Mouse (Mus musculus): ENCODE measurements around the gene Rnf138rt1. TPM values are rescaled to one million over a fixed set of nuclear protein-coding genes. Genes with fewer than 3 reads are reported as not detected.

The Rnf138rt1 gene
- total and polyA plus RNA-seq, 2 experiments from 2014 or later = 6.1 to 6.9 TPM

GRCm38 (mm10) chrX:163734145-163734544 is 27.0 kb downstream of the Rnf138rt1 start:
- no peak overlapping the region for H3K27ac ChIP-seq (ENCODE audit: low read depth, low read length)
- DNase-seq (no peak), ATAC-seq (no peak)
- H3K4me1 ChIP-seq (ENCODE audit: insufficient read depth) = no peaks in the 10 kb centered on the region
- H3K4me2 ChIP-seq (ENCODE audit: low read depth) = no peak overlapping the region
- no peaks in the 10 kb centered on the region for H3K36me3 ChIP-seq (ENCODE audit: insufficient read depth)
- no peak for TF ChIP-seq CTCF (IDR thresholded peaks at IDR 0.05; ENCODE audit: low read depth)
- H3K9ac ChIP-seq = no peak overlapping the region
- no peaks in the 10 kb centered on the region for H3K27me3 ChIP-seq (ENCODE audit: insufficient read depth, low read length)
- no peaks in the 10 kb centered on the region for H3K9me3 ChIP-seq (ENCODE audit: low read length)
- H3K4me3 ChIP-seq (ENCODE audit: low read depth, low read length) = no peak overlapping the region
- WGBS = 97% methylated on average over 1 of the region's 1 CpGs

- ATAC-seq (peak; percentile 27; the same call in 1 of the 2 replicates), DNase-seq (peak; percentile 6)
- no peak overlapping the region for H3K4me3 ChIP-seq (ENCODE audit: low read depth, low read length)
- no peaks in the 10 kb centered on the region for H3K36me3 ChIP-seq (ENCODE audit: insufficient read depth)
- H3K9ac ChIP-seq = no peak overlapping the region
- TF ChIP-seq CTCF (IDR thresholded peaks at IDR 0.05; ENCODE audit: low read depth) = no peak
- H3K9me3 ChIP-seq (ENCODE audit: low read length) = no peaks in the 10 kb centered on the region
- H3K27ac ChIP-seq (ENCODE audit: low read depth, low read length) = peak overlapping the region; percentile 57
- no peaks in the 10 kb centered on the region for H3K27me3 ChIP-seq (ENCODE audit: insufficient read depth, low read length)
- H3K4me2 ChIP-seq (ENCODE audit: low read depth) = no peak overlapping the region; the same call in 1 of the 2 replicates
- no peaks in the 10 kb centered on the region for H3K4me1 ChIP-seq (ENCODE audit: insufficient read depth)
Measured at GRCm38 (mm10) chrX:163723630-163724029, 37.5 kb downstream of the Rnf138rt1 start.

- H3K9me3 ChIP-seq (ENCODE audit: low read length) = no peaks in the 10 kb centered on the region
- 37% methylated on average over 12 of the region's 12 CpGs for WGBS
- no peaks in the 10 kb centered on the region for H3K36me3 ChIP-seq (ENCODE audit: insufficient read depth)
- no peaks in the 10 kb centered on the region for H3K27me3 ChIP-seq (ENCODE audit: insufficient read depth, low read length)
- peak; percentile 22 for DNase-seq
- H3K9ac ChIP-seq = no peak overlapping the region
- ATAC-seq = peak; percentile 89
- no peak for TF ChIP-seq CTCF (IDR thresholded peaks at IDR 0.05; ENCODE audit: low read depth)
- no peaks in the 10 kb centered on the region for H3K4me1 ChIP-seq (ENCODE audit: insufficient read depth)
- H3K4me2 ChIP-seq (ENCODE audit: low read depth) = peak overlapping the region; percentile 6; the same call in 1 of the 2 replicates
- peak overlapping the region; percentile 57 for H3K27ac ChIP-seq (ENCODE audit: low read depth, low read length)
- H3K4me3 ChIP-seq (ENCODE audit: low read depth, low read length) = no peak overlapping the region
Measured at GRCm38 (mm10) chrX:163722785-163723577, 38.1 kb downstream of the Rnf138rt1 start.

- H3K27me3 ChIP-seq (ENCODE audit: insufficient read depth, low read length) = no peaks in the 10 kb centered on the region
- no peak overlapping the region for H3K4me3 ChIP-seq (ENCODE audit: low read depth, low read length)
- H3K4me2 ChIP-seq (ENCODE audit: low read depth) = no peak overlapping the region
- H3K36me3 ChIP-seq (ENCODE audit: insufficient read depth) = no peaks in the 10 kb centered on the region
- no peak overlapping the region for H3K9ac ChIP-seq
- TF ChIP-seq CTCF (IDR thresholded peaks at IDR 0.05; ENCODE audit: low read depth) = no peak
- H3K9me3 ChIP-seq (ENCODE audit: low read length) = no peaks in the 10 kb centered on the region
- no peak for ATAC-seq
- H3K27ac ChIP-seq (ENCODE audit: low read depth, low read length) = no peak overlapping the region
- 71% methylated on average over 2 of the region's 2 CpGs for WGBS
- H3K4me1 ChIP-seq (ENCODE audit: insufficient read depth) = no peaks in the 10 kb centered on the region
- no peak for DNase-seq
Measured at GRCm38 (mm10) chrX:163720597-163720996, 40.5 kb downstream of the Rnf138rt1 start.

Other genes with a start within 250 kb of the Rnf138rt1 start
- 1.2 and 1.6 TPM in 2 replicates for gene Grpr, start 211.7 kb downstream of the Rnf138rt1 start, total RNA-seq (2014; rRNA removed)
- 0.43 and 1.7 TPM in 2 replicates for gene Grpr, start 211.7 kb downstream of the Rnf138rt1 start, polyA plus RNA-seq (2015; fragmentation: Nextera tagmentation; extraction: Ambion mirVana)
- gene Ap1s2, start 147.7 kb upstream of the Rnf138rt1 start, total RNA-seq (2014; rRNA removed) = 96.6 and 123 TPM in 2 replicates
- gene Ap1s2, start 147.7 kb upstream of the Rnf138rt1 start, polyA plus RNA-seq (2015; fragmentation: Nextera tagmentation; extraction: Ambion mirVana) = 111 and 135 TPM in 2 replicates
- gene Zrsr2, start 197.3 kb upstream of the Rnf138rt1 start, total RNA-seq (2014; rRNA removed) = 18.5 and 24.4 TPM in 2 replicates
- gene Zrsr2, start 197.3 kb upstream of the Rnf138rt1 start, polyA plus RNA-seq (2015; fragmentation: Nextera tagmentation; extraction: Ambion mirVana) = 73.9 and 81.3 TPM in 2 replicates